Mouse (Mus musculus): Measurements from ENCODE around the gene Gtpbp4. TPM values are rescaled to one million over a fixed set of nuclear protein-coding genes. Genes with fewer than 3 reads are reported as not detected.

The Gtpbp4 gene
- polyA plus RNA-seq (2016; fragmentation: Nextera tagmentation; extraction: Ambion mirVana), result 75.1 and 112 TPM in 2 replicates

DNA sequence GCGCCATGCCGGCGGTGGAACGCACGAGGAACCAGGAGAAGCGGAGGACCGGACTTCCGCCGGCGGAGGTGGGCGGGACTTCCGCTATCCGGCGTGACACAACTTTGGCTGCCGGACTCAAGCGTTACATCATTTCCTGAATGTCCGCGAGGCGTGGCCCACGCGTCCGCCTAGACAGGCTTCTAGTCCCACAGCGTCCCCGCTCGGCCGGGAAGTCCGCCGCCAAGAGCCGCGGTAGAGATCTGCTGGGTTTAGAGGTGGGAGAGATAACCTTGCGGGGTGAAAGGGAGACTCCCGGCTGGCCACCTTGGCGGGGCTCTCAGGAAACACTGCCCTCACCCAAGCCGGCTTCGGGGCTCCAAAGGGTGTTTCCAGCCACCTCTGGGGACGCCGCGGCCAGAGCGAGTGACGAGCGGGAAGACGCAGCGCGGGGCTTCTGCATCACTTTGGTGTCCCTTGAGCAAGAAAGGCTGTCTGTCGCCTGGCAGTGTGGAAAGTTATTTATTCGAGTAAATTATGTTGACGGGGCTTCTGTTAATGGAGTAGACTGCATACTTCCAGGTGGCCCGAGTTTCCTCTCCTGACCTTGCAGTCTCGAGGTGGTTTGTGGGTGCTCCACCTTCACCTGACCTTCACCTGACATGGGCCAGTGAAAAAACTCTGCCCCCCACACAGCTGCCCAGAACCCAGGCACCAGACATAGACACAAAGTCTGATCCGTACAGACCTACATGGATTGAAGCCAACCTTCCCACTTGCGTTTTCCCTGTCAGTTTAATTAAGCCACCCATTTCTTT is at the start of gene Gtpbp4:
TSS of gene Gtpbp4 (minus strand) at position 94 of the 797 bp plus-strand sequence.
- peak within 1 kb of the TSS; percentile 90 for H3K27ac ChIP-seq
- peaks cover 13% of the 10 kb centered on the region for H3K36me3 ChIP-seq
- 1% methylated on average over 51 of the region's 51 CpGs for WGBS
- peak within 1 kb of the TSS; percentile 73 for H3K4me3 ChIP-seq
- H3K9me3 ChIP-seq, result no peaks in the 10 kb centered on the region
- peaks cover 18% of the 10 kb centered on the region for H3K4me1 ChIP-seq (replicated peaks)
- H3K27me3 ChIP-seq (ENCODE audit: insufficient read depth, poor library complexity, severe bottlenecking), result no peaks in the 10 kb centered on the region
- peak; percentile 98 for DNase-seq (ENCODE audit: low spot score)

DNA sequence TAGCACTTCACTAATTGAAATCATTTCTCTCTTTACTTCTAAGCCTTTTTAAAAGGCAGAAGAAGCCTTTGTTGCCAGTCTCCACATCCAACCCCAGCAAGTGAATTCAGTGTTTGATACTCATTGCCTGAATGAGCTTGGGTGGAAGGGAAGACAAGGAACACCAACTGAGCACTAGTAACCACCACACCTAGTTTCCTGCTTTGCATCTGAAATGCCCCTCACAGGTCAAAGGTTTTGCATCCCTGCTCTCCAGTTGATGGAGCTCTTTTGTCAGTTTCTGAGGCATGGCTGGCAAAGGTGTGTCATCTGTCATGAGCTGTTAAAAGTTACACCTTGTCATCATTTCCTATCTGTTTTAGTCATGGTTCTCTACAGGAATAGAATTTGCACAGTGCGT is 48.8 kb upstream of the Gtpbp4 start:
- Histone ChIP-seq H3K27me3 (ENCODE audit: insufficient read depth, poor library complexity, severe bottlenecking) (no peaks in the 10 kb centered on the region), H3K4me1 (replicated peaks) (no peaks in the 10 kb centered on the region), H3K27ac (no peak overlapping the region), H3K4me3 (no peak overlapping the region), H3K9me3 (peaks cover 5% of the 10 kb centered on the region; the same call in 1 of the 2 replicates), H3K36me3 (no peaks in the 10 kb centered on the region)
- WGBS, result 95% methylated on average over 1 of the region's 1 CpGs
- DNase-seq (ENCODE audit: low spot score), result no peak

DNA sequence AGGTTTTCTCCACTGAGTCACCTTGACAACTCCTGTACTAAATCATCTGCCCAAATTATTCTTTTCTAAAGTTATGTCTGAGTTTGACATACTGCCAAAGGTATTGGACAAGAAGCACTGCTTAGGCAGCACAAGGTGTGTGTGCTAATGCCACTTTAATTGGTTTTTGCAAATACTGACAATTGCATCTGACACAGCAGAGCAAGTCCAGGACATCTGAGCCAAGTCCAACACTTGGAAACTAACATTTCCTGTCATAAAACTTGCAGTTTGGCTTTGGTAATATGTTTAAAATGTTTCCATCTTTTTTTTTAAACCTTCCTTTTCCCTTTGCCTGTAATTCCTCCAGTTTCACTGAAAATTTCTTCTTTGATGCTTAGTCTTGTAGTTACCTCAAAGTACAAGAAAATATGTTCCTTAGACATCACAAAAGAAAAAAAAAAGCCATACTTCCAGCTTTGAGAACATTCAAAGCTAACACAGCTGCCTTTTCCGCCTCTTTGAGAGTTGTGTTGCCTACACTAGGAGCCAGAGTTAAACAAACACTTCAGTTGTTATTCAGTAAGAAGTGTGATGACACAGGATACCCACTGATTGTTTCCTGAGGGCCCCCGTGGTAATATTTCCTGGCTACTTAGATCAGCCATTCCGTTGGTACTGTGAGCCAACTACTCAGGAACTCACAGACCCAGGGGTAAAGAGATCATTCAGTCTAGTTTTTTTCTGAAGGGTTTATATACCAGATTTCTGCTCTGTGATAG is 47.6 kb upstream of the Gtpbp4 start:
- Histone ChIP-seq H3K36me3 (no peaks in the 10 kb centered on the region), H3K9me3 (peaks cover 5% of the 10 kb centered on the region; the same call in 1 of the 2 replicates), H3K4me3 (no peak overlapping the region), H3K27me3 (ENCODE audit: insufficient read depth, poor library complexity, severe bottlenecking) (no peaks in the 10 kb centered on the region), H3K4me1 (replicated peaks) (no peaks in the 10 kb centered on the region), H3K27ac (no peak overlapping the region)
- DNase-seq (ENCODE audit: low spot score), result no peak
- 63% methylated on average over 3 of the region's 3 CpGs for WGBS

DNA sequence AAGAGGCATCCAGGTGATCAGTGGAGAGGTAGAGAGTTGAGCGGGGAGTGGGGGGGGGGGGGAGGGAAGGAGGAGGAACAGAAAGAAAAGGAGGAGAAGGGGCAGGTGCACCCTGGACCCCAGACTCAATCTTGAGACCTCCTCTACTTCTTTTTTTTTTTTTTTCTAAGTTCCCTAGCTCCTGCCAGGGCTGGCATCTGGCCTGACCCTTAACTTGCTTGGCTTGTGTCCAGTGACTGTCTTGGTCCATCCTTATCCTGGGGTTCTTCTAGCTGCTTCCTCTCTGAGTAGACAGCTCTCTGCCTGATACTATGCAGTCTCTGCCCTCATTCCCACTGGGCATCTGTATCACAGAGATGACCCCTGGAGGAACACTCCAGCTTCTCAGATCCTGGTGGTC is 44.7 kb upstream of the Gtpbp4 start:
- Histone ChIP-seq H3K36me3 (no peaks in the 10 kb centered on the region), H3K27me3 (ENCODE audit: insufficient read depth, poor library complexity, severe bottlenecking) (no peaks in the 10 kb centered on the region), H3K27ac (no peak overlapping the region), H3K4me3 (no peak overlapping the region), H3K4me1 (replicated peaks) (no peaks in the 10 kb centered on the region), H3K9me3 (peaks cover 5% of the 10 kb centered on the region; the same call in 1 of the 2 replicates)
- no peak for DNase-seq (ENCODE audit: low spot score)
- 82% methylated on average over 1 of the region's 1 CpGs for WGBS

DNA sequence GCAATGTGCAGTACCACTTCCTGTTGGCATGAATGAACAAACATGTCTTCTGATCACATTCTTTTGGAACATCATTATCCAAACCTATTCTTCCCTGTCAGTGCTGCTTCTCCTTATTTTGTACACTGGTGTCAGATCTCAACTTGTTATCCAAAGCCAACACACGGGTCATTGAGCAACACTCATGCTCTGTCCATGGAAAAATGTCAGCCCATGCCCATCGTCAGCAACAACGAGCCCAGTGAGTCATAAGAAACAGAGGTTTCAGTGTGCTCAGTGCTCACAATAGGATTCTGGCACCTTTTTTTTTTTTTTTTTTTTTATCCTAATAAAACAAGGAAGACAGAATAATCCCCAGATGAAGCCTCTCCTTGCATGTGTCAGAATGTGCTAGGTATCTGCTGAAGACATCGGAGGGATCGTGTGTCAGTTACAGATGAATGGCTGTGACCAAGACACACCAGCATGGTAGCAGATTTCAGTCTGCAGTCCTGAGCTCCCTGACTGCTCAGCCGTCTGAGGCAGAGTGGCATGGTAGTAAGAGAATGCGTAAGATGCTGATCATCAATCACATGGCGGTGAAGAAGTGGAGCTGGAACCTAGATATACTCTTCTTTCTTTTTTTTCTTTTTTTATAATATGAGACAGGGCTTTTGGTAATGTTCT is 36.2 kb upstream of the Gtpbp4 start:
- Histone ChIP-seq H3K4me1 (replicated peaks) (no peaks in the 10 kb centered on the region), H3K36me3 (no peaks in the 10 kb centered on the region), H3K27ac (no peak overlapping the region), H3K9me3 (no peaks in the 10 kb centered on the region), H3K4me3 (no peak overlapping the region), H3K27me3 (ENCODE audit: insufficient read depth, poor library complexity, severe bottlenecking) (no peaks in the 10 kb centered on the region)
- no peak for DNase-seq (ENCODE audit: low spot score)
- 82% methylated on average over 8 of the region's 8 CpGs for WGBS

DNA sequence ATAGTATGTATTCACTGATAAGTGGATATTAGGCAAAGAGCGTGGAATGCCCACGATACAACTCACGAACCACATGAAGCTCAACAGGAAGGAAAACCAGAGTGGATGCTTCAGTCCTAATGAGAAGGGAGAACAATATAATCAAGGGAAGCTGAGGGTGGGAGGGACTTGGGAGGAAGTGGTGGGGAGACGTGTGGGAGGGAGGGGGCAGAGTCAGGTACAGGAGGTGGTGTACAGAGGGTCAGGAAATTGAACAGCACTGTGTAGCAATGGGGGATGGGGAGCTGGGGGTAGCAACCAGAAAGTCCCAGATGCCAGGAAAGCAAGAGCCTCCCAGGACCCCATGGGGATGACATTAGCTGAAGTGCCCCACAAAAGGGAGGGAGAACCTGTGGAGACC is 34.5 kb upstream of the Gtpbp4 start:
- no peak for DNase-seq (ENCODE audit: low spot score)
- H3K4me3 ChIP-seq, result no peak overlapping the region
- WGBS, result 83% methylated on average over 4 of the region's 4 CpGs
- H3K36me3 ChIP-seq, result no peaks in the 10 kb centered on the region
- no peaks in the 10 kb centered on the region for H3K27me3 ChIP-seq (ENCODE audit: insufficient read depth, poor library complexity, severe bottlenecking)
- H3K9me3 ChIP-seq, result no peaks in the 10 kb centered on the region
- H3K4me1 ChIP-seq (replicated peaks), result no peaks in the 10 kb centered on the region
- H3K27ac ChIP-seq, result no peak overlapping the region

DNA sequence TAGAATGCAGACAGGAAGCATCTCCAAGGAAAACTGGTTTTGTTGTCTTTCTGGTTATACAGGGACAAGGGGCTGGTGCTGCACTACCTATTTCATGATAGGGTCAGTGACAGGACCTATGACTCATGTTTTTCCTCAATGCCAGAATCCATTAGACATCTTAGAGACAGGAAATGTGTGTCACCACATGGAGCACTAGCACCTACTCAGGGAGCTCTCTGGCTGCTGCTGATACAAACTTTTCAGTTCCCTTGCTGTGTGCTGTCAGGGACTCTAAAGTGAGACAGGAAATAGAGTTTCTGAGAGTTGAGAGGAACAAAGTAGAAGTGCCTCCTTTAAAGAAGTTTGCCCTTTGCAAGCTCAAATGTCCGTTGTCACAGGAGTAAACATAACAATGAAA is 31.4 kb upstream of the Gtpbp4 start:
- DNase-seq (ENCODE audit: low spot score), result no peak
- no peaks in the 10 kb centered on the region for H3K36me3 ChIP-seq
- no peaks in the 10 kb centered on the region for H3K9me3 ChIP-seq
- no peaks in the 10 kb centered on the region for H3K4me1 ChIP-seq (replicated peaks)
- H3K27ac ChIP-seq, result no peak overlapping the region
- H3K27me3 ChIP-seq (ENCODE audit: insufficient read depth, poor library complexity, severe bottlenecking), result no peaks in the 10 kb centered on the region
- WGBS, result 75% methylated on average over 1 of the region's 1 CpGs
- H3K4me3 ChIP-seq, result no peak overlapping the region

DNA sequence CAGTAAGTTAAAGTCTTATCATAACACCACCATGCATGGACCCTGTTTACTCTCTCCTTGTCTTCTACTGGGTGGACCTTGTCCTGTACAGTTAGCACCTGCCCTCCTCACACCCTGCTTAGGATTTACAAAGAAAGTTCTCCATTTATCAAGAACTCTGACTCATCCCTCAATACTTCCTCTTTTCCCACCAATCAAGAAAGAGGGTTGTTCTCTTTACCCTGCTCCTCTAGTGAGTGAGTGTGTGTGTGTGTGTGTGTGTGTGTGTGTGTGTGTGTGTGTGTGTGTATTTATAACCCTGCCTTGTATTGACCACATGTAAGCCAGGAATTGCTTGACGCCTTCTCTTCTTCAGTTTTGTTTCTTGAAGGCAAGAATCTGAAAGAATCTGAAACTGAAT is 26.7 kb upstream of the Gtpbp4 start:
- WGBS, result 85% methylated on average over 1 of the region's 1 CpGs
- no peak for DNase-seq (ENCODE audit: low spot score)
- 0 out of 2 replicates have a peak, but pooled peaks cover under 1% of the 10 kb centered on the region for H3K4me1 ChIP-seq (replicated peaks)

DNA sequence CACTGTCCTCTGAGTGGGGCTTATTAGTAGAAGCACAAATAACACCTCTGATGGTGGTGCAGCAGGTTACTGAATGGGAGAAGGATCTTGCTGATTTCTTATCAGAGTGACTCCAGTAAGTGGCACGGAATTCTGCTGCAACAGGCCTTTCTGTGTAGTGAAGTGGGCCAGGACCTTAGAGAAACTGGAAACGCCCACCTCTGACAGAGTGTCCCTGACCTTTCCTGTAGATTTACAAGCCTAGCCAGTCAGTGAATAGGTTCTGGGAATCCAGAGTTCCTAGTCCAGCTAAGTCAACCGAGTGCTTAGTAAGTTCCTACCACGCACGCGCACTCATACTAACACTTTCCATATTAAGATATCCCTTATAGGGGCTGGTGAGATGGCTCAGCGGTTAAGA is 25.7 kb upstream of the Gtpbp4 start:
- no peaks in the 10 kb centered on the region for H3K27me3 ChIP-seq (ENCODE audit: insufficient read depth, poor library complexity, severe bottlenecking)
- H3K4me3 ChIP-seq, result no peak overlapping the region
- H3K9me3 ChIP-seq, result no peaks in the 10 kb centered on the region
- peaks cover 8% of the 10 kb centered on the region; the same call in 1 of the 2 replicates for H3K4me1 ChIP-seq (replicated peaks)
- no peak overlapping the region for H3K27ac ChIP-seq
- no peak for DNase-seq (ENCODE audit: low spot score)
- WGBS, result 88% methylated on average over 7 of the region's 7 CpGs
- H3K36me3 ChIP-seq, result no peaks in the 10 kb centered on the region

More for the DNA sequence above, 26.7 kb upstream of the Gtpbp4 start:
- H3K36me3 ChIP-seq, result no peaks in the 10 kb centered on the region
- H3K9me3 ChIP-seq, result no peaks in the 10 kb centered on the region
- H3K4me3 ChIP-seq, result no peak overlapping the region
- H3K27me3 ChIP-seq (ENCODE audit: insufficient read depth, poor library complexity, severe bottlenecking), result no peaks in the 10 kb centered on the region
- H3K27ac ChIP-seq, result no peak overlapping the region

DNA sequence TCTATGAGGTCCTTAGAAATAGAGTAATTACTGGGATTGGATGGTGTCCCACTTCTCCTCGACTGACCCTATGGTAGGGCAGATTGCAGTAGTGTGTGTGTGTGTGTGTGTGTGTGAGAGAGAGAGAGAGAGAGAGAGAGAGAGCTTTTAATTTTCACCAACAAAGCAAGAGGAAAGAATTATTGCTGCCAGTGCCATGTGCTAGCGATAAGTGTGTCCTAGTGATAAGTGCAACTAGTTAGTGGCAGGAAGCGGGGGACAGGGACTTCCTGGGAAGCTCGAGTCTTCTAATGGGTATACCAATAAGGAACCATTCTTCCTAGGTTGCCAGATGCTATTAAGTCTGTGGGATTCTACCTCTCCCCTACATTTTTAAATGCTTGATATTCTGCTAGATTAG is 23.8 kb upstream of the Gtpbp4 start:
- no peak overlapping the region for H3K4me3 ChIP-seq
- DNase-seq (ENCODE audit: low spot score), result no peak
- WGBS, result 86% methylated on average over 4 of the region's 4 CpGs
- H3K36me3 ChIP-seq, result no peaks in the 10 kb centered on the region
- no peaks in the 10 kb centered on the region for H3K27me3 ChIP-seq (ENCODE audit: insufficient read depth, poor library complexity, severe bottlenecking)
- no peaks in the 10 kb centered on the region for H3K9me3 ChIP-seq
- H3K4me1 ChIP-seq (replicated peaks), result peaks cover 8% of the 10 kb centered on the region; the same call in 1 of the 2 replicates
- H3K27ac ChIP-seq, result no peak overlapping the region

DNA sequence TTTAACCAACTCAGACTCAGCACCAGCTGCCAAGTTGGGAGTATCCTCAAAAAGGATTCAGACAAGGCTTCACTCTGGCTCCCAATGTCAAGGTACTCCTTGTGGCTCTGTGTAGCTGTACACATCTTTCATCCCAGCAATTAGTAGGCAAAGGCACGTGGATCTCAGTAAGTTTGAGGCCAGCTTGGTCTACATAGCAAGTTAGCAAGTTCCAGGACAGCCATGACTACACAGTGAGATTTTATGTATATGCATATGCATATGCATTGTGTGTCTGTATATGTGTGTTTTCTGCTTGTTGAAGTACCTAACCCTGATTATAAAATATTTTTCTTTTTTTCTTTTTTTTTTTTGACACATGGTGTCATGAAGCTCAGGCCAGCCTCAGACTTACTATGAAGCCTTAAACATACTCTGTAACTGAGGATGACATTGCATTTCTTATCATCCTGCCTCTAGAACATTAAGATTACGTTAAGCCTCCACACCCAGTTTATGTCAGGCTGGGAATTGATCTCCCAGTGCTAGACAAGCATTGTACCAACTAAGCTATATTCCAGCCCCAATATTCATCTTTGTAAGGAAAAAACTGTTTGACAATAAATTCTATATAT is 23.2 kb upstream of the Gtpbp4 start:
- H3K27me3 ChIP-seq (ENCODE audit: insufficient read depth, poor library complexity, severe bottlenecking), result no peaks in the 10 kb centered on the region
- no peaks in the 10 kb centered on the region for H3K9me3 ChIP-seq
- no peak overlapping the region for H3K4me3 ChIP-seq
- H3K4me1 ChIP-seq (replicated peaks), result peaks cover 8% of the 10 kb centered on the region; the same call in 1 of the 2 replicates
- DNase-seq (ENCODE audit: low spot score), result no peak
- 74% methylated on average over 2 of the region's 2 CpGs for WGBS
- H3K36me3 ChIP-seq, result no peaks in the 10 kb centered on the region
- no peak overlapping the region for H3K27ac ChIP-seq

DNA sequence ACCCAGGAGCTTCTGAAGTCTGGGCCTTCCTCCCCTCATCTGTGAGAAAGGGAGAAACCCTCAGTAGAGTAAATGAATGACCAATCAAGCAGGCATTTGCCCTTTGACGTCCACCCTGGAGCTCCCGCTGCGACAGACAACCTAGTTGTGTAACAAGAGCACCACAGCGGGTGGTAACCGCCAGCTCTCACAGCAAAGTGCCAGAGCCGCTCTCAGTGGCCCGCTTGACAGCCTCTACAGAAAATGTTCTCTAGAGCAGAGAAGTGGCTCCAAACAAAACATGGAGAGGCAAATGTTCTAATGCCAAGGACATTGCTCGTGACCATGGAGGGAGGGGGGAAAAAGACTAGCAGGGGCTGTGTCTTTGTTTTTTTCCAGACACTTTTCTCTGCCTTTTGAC is 21.3 kb upstream of the Gtpbp4 start:
- DNase-seq (ENCODE audit: low spot score), result peak; percentile 23
- WGBS, result 3% methylated on average over 8 of the region's 8 CpGs
- no peaks in the 10 kb centered on the region for H3K9me3 ChIP-seq
- peaks cover 8% of the 10 kb centered on the region; the same call in 1 of the 2 replicates for H3K4me1 ChIP-seq (replicated peaks)
- H3K27me3 ChIP-seq (ENCODE audit: insufficient read depth, poor library complexity, severe bottlenecking), result no peaks in the 10 kb centered on the region
- H3K4me3 ChIP-seq, result no peak overlapping the region
- no peak overlapping the region for H3K27ac ChIP-seq
- H3K36me3 ChIP-seq, result no peaks in the 10 kb centered on the region
